Mouse (Mus musculus): ENCODE measurements around the gene Xpo6.

Xpo6 gene

DNA sequence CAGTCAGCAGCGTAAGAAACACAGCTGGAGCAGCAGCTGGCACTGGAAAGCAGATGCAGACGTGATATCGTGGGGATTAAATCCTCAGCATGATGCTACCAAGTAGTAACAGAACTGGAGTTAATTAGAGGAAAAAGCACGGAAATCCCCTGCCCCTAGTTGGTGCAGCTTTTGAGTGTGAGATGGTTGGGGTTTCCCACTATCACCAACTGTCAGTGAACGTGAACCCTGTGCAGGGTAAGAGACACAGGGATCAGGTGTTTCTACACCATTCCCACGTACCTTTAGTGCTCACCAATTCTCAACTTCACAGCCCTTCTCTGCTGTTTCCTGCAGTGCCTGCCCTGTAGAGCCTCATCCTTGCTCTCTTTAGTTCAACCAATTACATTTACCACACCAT, 80.5 kb downstream of the Xpo6 start:
- no peak for DNase-seq

- DNase-seq = no peak
Measured at GRCm38 (mm10) chr7:126113263-126113662, 87.0 kb downstream of the Xpo6 start.

DNA sequence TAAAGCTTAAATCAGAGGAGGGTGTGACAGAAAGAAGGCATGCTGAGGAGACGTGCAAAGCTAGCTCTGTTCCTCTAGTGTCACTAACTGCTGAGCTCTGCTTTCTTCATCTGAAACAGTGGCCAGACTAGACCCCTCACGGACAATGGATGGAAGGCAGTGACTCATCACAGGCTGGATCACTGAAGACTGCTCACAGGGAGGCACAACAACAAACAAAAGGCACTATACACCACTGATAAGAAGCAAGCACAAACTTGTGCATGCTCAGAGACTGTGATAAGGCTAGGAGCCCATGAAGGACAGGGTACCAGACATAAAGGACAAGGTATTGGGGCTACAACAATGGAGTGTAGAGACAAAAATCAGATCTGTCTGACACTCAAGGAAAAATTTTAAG, 89.1 kb downstream of the Xpo6 start:
- no peak for DNase-seq

GRCm38 (mm10) chr7:126109898-126110297, 90.4 kb downstream of the Xpo6 start:
- no peak for DNase-seq

DNA sequence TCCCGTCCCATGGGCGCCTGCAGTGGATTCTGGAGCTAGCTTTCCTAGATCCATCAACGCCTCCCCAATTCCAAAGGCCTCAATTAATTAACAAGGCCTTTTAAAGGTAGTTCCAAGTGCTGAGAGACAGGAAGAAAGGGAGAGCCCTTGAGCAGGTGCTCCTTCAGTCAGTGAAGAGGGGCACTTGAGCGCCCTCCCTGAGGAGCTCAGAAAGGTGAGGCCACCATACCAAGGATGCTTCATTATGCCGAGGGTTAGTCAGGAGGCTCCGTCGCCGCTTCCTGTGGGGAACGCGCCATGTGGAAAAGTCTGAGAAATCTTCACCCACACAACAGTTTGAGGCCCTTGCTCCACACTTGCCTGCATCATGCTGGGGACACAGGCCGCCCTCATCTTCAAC, 99.9 kb downstream of the Xpo6 start:
- no peak for DNase-seq

GRCm38 (mm10) chr7:126099835-126100234, 100.5 kb downstream of the Xpo6 start:
- DNase-seq = no peak

DNA sequence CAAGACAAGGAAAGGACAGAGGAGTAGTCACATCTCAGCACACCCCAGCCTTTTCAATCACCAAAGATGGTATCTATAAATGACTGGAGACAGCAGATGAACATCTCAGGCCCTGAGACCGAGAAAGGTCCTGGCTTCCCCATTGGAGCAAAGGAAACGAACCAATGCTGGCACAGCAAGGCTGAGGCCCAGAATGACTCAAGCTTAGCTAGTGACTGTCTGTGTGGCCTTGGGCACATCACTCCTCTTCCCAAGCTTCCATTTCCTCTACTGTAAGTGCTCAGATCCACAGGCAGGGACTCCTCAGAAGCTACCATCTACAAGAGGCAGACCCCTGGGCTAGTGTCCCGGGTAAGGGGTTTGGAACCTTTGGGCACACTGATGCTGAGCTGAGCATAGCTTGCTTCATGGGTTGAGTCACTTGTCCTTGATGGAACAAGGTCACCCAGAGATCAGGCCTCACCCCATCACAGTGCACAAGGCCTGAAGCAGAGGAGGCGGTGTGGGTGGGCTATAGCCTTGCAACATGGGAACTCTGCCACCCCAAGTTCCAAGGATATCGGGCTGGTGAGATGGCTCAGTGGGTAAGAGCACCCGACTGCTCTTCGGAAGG, 101.0 kb downstream of the Xpo6 start:
- DNase-seq = no peak

- peak; percentile 3 for DNase-seq
Measured at GRCm38 (mm10) chr7:126097219-126097915, 102.9 kb downstream of the Xpo6 start.

DNA sequence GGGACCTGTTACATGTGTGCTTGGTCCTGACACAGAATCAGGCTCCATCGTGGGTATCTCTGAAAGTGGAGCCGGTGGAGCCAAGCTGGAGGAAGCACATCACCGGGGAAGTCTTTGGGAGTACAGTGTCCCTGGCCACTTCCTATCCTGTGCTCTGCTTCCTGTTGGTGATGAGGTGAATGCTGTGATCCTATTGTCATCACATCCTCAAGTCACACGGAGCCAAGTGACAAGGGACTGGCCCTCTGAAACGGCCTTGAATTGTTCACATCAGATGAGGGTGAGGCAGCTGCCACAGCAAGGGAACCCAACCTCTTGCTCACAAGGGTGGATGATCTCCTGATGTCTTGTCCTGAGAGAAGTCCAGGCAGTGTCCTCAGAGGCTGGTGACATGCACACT, 103.7 kb downstream of the Xpo6 start:
- peak; percentile 2 for DNase-seq

- DNase-seq = no peak
Measured at GRCm38 (mm10) chr7:126094738-126095137, 105.6 kb downstream of the Xpo6 start.

GRCm38 (mm10) chr7:126093162-126093561, 107.1 kb downstream of the Xpo6 start:
- no peak for DNase-seq

GRCm38 (mm10) chr7:126089782-126090181, 110.5 kb downstream of the Xpo6 start:
- DNase-seq = peak; percentile 61

DNA sequence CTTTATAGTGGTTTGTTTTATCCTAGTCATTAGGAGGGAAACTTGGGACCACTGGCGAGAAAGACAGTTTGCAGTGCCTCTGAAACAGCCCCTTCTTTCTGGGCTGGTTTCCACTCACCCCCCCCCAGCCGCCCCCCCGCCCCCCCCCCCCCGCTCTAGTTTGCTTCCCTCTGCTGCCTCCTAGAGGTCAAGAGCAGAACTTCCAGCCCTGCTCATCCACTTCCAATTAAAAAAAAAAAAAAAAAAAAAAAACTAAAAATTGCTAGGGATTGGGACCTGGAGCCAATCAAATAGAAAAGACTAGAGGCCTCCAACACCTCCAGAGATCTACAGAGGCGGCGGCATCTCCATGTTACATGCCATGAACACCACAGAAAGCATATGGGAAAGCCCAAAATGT, 112.1 kb downstream of the Xpo6 start:
- DNase-seq = no peak

DNA sequence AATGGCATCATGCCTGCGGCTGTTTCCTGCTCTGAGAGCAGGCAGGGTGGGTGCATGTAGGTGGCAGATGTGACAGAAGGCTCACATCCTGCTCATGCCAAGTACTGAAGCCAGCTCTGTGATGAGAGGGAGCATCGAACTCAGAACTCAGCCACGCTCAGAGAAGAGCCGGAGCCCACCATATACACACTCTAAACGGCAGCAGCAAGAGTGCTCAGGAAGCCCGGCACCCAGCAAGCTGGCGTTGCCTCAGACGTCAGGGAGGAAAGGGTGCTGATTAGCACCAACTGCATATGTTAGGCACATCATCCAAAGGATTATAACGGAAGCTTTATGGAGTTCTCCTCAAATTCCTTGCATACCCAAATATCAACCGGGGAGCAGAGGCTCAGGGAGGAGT, 112.7 kb downstream of the Xpo6 start:
- no peak for DNase-seq

DNA sequence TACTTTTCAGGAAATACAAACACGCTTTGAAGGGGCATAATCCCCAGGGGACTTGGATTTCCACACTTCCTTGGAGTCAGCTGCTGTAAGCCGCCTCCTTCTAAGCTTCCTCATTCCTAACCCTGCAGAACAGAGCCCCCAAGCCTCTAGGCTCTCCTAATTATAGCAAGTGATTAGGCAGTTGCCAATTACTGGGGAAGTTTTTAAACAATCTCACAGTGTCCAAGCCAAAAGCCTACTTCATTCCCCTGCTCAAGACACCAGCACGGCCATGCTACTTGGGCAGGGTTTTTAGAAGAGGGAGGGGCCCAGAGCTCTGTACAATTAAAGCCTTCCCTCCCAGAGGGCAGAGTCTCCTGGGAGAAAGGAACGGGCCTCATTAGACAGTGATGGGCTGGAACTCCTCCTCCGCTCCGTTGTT, 114.0 kb downstream of the Xpo6 start:
- no peak for DNase-seq

- DNase-seq = no peak
Measured at GRCm38 (mm10) chr7:126085154-126085553, 115.1 kb downstream of the Xpo6 start.

DNA sequence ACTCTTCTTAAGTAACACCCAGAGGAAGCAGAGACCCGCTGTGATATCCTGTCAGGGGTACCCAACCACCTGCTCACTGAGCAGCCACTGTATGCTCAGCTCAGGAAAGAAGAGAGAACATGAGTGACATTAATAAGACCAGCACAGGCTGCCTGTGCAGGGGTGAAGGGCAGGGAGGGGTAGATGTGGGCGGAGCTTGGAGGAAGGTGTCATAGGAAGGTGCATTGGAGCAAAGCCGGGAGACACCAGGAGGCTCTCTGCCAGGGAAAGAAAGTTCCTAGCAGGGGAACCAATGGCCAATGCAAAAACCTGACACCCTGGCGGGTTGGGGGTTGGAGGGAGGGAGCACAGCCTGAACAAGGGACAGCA, 116.3 kb downstream of the Xpo6 start:
- DNase-seq = no peak

- DNase-seq = no peak
Measured at GRCm38 (mm10) chr7:126083341-126083979, 116.8 kb downstream of the Xpo6 start.

DNA sequence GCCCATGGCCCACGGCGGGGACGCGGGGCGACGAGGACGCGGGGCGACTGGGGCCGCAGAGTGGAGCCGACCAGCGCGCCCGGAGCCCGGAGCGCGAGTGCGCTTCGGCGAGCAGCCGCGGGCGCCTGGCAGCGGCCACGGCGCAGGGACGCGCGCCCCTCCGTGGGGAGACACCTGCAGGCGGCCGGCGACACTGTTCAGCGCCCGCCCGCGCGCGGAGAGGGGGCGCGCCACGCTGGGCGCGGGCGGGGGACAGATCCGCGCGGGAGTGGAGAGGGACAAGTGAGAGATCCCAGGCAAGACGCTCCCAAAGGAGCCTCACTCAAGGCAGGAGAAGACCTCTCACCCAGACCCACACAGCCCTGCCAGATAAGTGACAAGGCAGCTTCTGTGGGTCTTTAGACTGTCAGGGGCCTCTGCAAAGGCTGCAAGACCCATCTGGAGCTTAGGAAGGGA, 118.0 kb downstream of the Xpo6 start, which contains the start of gene Gsg1l:
Gsg1l (minus strand) TSS at position 126 of the 456 bp plus-strand sequence.
- DNase-seq = peak; percentile 43

DNA sequence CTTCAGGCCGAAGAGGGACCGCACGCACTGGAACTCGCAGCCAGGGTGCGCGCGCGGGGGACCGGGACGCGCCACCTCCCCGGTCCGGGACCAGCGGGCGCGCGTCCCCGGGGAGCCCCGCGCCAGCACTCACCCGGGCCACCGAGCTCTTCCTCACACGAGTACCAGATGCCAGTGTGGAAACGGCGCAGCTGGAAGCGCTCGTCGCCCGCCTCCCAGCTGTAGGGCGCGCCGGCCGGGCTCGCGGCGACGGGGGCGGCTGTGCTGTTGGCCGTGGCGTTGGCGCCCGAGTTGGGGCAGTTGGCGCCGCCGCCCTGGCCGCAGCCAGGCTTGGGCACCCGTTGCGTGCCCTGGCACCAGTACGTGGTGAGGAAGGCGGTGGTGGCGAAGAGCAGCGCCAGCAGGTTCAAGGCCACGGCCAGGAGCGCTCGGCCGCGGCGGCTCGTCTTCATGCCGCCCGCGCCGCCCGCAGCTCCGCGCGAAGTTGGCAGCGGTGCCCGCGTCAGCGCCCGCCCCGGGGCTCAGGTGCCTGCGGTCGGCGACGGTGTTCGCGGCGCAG, 118.5 kb downstream of the Xpo6 start:
- DNase-seq = no peak

DNA sequence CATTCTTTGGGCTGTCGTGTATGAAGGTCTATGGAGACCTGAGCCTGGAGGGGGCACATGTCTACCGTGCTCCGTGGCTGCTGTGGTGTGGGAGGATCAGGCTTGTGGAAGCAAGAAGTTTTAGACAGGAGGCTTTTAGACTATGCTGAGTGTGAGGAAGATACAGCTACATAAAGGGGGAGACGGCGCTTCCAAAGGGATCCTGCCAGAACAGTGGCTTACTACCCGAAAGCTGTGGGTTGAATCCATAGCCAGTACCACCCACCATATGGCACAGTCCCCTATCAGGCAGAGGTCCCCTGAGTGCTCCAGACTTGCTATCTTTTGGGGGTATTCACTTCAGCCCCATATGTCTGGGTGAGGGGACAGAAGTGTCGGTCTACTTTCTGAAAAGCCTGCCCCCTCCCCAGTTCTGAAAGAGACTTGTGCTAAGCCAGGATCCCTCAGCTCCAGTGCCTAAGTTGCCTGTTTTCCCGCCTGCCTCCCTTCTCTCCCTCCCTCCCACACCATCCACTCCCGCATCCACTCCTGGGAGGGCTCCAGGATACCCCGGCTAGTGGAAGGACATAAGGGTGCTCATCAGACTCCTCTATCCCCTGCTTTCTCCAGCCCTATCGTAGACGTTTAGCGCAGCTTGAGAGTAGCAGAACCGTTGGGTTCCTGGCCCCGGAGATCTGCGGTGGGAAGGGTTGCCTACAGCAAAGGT, 119.2 kb downstream of the Xpo6 start:
- no peak for DNase-seq

- DNase-seq = no peak
Measured at GRCm38 (mm10) chr7:126076935-126077334, 123.4 kb downstream of the Xpo6 start.

DNA sequence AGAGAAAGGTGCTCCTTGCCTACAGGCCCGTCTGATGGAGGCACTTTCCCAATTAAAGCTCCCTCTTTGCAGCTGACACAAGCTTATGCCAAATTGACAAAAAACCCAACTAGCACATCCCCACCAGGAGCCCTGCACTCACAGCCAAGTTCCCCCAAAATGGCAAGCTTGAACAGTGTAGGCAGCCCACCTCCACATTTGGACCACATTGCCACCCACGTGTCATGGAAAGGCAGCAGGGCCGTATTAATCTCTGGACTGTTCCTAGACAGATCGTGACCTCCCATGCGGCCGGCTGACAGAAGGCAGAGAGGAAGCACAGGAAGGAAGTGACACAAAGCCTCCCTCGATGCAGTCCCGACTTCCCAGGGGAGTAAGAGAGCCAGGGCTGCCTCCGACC, 125.2 kb downstream of the Xpo6 start:
- no peak for DNase-seq
